Comparison of ENCODE assay signal across 25 mouse cellular contexts in the genomic region with DNA sequence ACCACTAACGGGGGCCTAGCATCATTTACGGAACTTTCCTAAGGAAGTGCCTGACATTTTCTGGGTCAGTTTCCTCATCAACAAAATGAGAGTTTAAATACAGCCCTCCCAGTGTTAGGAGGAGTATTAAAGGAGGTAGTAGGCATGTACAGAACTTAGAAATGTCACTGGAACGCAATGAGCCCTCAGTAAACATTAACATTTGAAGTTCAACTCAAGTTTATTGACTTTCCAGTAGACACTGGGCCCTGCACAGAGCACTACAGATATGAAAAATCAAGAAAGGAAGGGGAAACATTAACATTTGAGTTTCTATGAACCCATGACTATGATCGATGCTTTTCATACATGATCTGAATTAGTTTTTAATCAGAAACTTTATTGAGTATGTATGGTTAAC. TPM values are rescaled to one million over a fixed set of nuclear protein-coding genes. Genes with fewer than 3 reads are reported as not detected.
DNase-seq lines count a peak whose midpoint lies in the region; ATAC-seq and TF ChIP-seq lines count a peak whose summit lies in the region.
"Had no signal": no experiment of that assay in that cellular context is flagged by ENCODE, and none has a peak within 500 bp of the region (broad histone marks: within the 10 kb centered on the region; RNA-seq: fewer than 3 reads in every experiment).

No protein-coding gene starts in this region.

- no peak overlapping the region for H3K9ac ChIP-seq in lung, embryonic 15.5 days
- no peak overlapping the region for H3K9ac ChIP-seq in lung, postnatal 0 days (replicated peaks; ENCODE audit: low read depth)
- H3K9ac ChIP-seq in stomach, embryonic 16.5 days (ENCODE audit: low read length) = no peak overlapping the region
- no peak overlapping the region for H3K9ac ChIP-seq in stomach, postnatal 0 days (ENCODE audit: low read length)
- H3K9ac ChIP-seq: embryonic facial prominence, embryonic 13.5 days; embryonic facial prominence, embryonic 15.5 days; forebrain, embryonic 12.5 days had no signal

- H3K27ac ChIP-seq in lung, embryonic 15.5 days = peak overlapping the region; percentile 43
- H3K27ac ChIP-seq in lung, postnatal 0 days (ENCODE audit: low read length) = no peak overlapping the region
- no peak overlapping the region; the same call in 1 of the 2 replicates for H3K27ac ChIP-seq in stomach, embryonic 16.5 days (ENCODE audit: low read length)
- no peak overlapping the region for H3K27ac ChIP-seq in stomach, postnatal 0 days (replicated peaks)
- H3K27ac ChIP-seq in layer of hippocampus, adult 2 months = no peak overlapping the region
- H3K27ac ChIP-seq: embryonic facial prominence, embryonic 13.5 days; embryonic facial prominence, embryonic 15.5 days; forebrain, embryonic 10.5 days; forebrain, embryonic 12.5 days had no signal

- no peaks in the 10 kb centered on the region for H3K27me3 ChIP-seq in lung, embryonic 15.5 days
- no peaks in the 10 kb centered on the region for H3K27me3 ChIP-seq in lung, postnatal 0 days (replicated peaks; ENCODE audit: insufficient read depth, low read length)
- no peaks in the 10 kb centered on the region for H3K27me3 ChIP-seq in stomach, embryonic 16.5 days (ENCODE audit: control insufficient read depth, insufficient read depth, low read length)
- no peaks in the 10 kb centered on the region for H3K27me3 ChIP-seq in stomach, postnatal 0 days (ENCODE audit: control insufficient read depth, insufficient read depth, low read length)
- H3K27me3 ChIP-seq: embryonic facial prominence, embryonic 13.5 days; embryonic facial prominence, embryonic 15.5 days; forebrain, embryonic 12.5 days had no signal

- no peaks in the 10 kb centered on the region for H3K36me3 ChIP-seq in lung, embryonic 15.5 days
- H3K36me3 ChIP-seq in lung, postnatal 0 days (ENCODE audit: insufficient read depth, low read length) = no peaks in the 10 kb centered on the region
- H3K36me3 ChIP-seq in stomach, embryonic 16.5 days (ENCODE audit: control insufficient read depth, insufficient read depth, low read length) = no peaks in the 10 kb centered on the region
- H3K36me3 ChIP-seq in stomach, postnatal 0 days (ENCODE audit: control insufficient read depth, insufficient read depth, low read length) = no peaks in the 10 kb centered on the region
- H3K36me3 ChIP-seq: embryonic facial prominence, embryonic 13.5 days; embryonic facial prominence, embryonic 15.5 days; forebrain, embryonic 10.5 days; forebrain, embryonic 12.5 days had no signal

- no peak for DNase-seq in lung, adult 18-20 months
- peak; percentile 70 for DNase-seq in lung, postnatal 0 days (ENCODE audit: low spot score)
- DNase-seq in lung, adult 2 months = no peak
- no peak for DNase-seq in stomach, postnatal 0 days (ENCODE audit: low spot score)
- no peak for DNase-seq in layer of hippocampus, adult 2 months (ENCODE audit: low spot score in 2 of 2)
- DNase-seq: adrenal gland, adult 2 months; adrenal gland, postnatal 10 days; adrenal gland, postnatal 25 days; cerebellum, adult 11 months; cerebellum, adult 18-20 months; cerebellum, adult 8-10 months; cerebellum, adult 9-11 months; cerebellum, postnatal 14 days; cerebellum, postnatal 36 days; embryo, embryonic 11 days had no signal

- H3K4me2 ChIP-seq in lung, embryonic 15.5 days = no peak overlapping the region
- H3K4me2 ChIP-seq in lung, postnatal 0 days (replicated peaks; ENCODE audit: low read depth, low read length) = no peak overlapping the region
- no peak overlapping the region for H3K4me2 ChIP-seq in stomach, embryonic 16.5 days (ENCODE audit: low read depth, low read length)
- H3K4me2 ChIP-seq in stomach, postnatal 0 days (replicated peaks; ENCODE audit: low read depth) = no peak overlapping the region
- H3K4me2 ChIP-seq: embryonic facial prominence, embryonic 13.5 days; embryonic facial prominence, embryonic 15.5 days; forebrain, embryonic 12.5 days had no signal

- H3K9me3 ChIP-seq in lung, embryonic 15.5 days = no peaks in the 10 kb centered on the region
- no peaks in the 10 kb centered on the region for H3K9me3 ChIP-seq in lung, postnatal 0 days (ENCODE audit: low read length)
- no peaks in the 10 kb centered on the region for H3K9me3 ChIP-seq in stomach, embryonic 16.5 days (replicated peaks; ENCODE audit: control insufficient read depth, low read length)
- H3K9me3 ChIP-seq in stomach, postnatal 0 days (ENCODE audit: control insufficient read depth, low read length) = no peaks in the 10 kb centered on the region
- H3K9me3 ChIP-seq: embryonic facial prominence, embryonic 13.5 days; embryonic facial prominence, embryonic 15.5 days; forebrain, embryonic 10.5 days; forebrain, embryonic 12.5 days had no signal

- H3K4me3 ChIP-seq in lung, embryonic 15.5 days = no peak overlapping the region
- H3K4me3 ChIP-seq in lung, postnatal 0 days (ENCODE audit: low read depth, low read length) = no peak overlapping the region
- no peak overlapping the region for H3K4me3 ChIP-seq in lung, adult 2 months (replicated peaks; ENCODE audit: extremely low read depth, low read depth, low read length)
- H3K4me3 ChIP-seq in stomach, embryonic 16.5 days (replicated peaks; ENCODE audit: low read length) = no peak overlapping the region
- H3K4me3 ChIP-seq in stomach, postnatal 0 days (ENCODE audit: low read depth, low read length) = no peak overlapping the region
- no peak overlapping the region for H3K4me3 ChIP-seq in layer of hippocampus, adult 2 months
- H3K4me3 ChIP-seq: embryonic facial prominence, embryonic 13.5 days; embryonic facial prominence, embryonic 15.5 days; erythroblast, embryonic 14.5 days; forebrain, embryonic 10.5 days; forebrain, embryonic 12.5 days had no signal

- no peak for TF ChIP-seq CTCF in lung, postnatal 0 days (IDR thresholded peaks at IDR 0.05)
- TF ChIP-seq CTCF in lung, adult 2 months (IDR thresholded peaks at IDR 0.05; ENCODE audit: insufficient read depth, low read length) = no peak
- TF ChIP-seq CTCF in stomach, postnatal 0 days (IDR thresholded peaks at IDR 0.05; ENCODE audit: low read depth) = no peak
- no peak for TF ChIP-seq CTCF in layer of hippocampus, adult 2 months (conservative IDR thresholded peaks at IDR 0.05)

- TF ChIP-seq POLR2A in lung, adult 2 months (IDR thresholded peaks at IDR 0.05; ENCODE audit: borderline replicate concordance, extremely low read depth, low read depth, low read length) = no peak

- WGBS in lung, embryonic 15.5 days = 64% methylated on average over 4 of the region's 4 CpGs
- WGBS in lung, postnatal 0 days = 53% methylated on average over 4 of the region's 4 CpGs
- WGBS in lung, adult 2 months = 55% methylated on average over 4 of the region's 4 CpGs
- WGBS in stomach, embryonic 16.5 days = 65% methylated on average over 4 of the region's 4 CpGs
- WGBS in stomach, postnatal 0 days = 50% methylated on average over 4 of the region's 4 CpGs

- ATAC-seq in lung, embryonic 15.5 days (ENCODE audit: borderline replicate concordance, extremely low read depth, low FRiP score, low TSS enrichment) = peak; percentile 62; the same call in 1 of the 2 replicates
- ATAC-seq in lung, postnatal 0 days = peak; percentile 88
- 0 out of 2 replicates have a peak, but pooled peaks have one; percentile 39 for ATAC-seq in stomach, embryonic 16.5 days (ENCODE audit: insufficient read depth, low FRiP score)
- no peak for ATAC-seq in stomach, postnatal 0 days (ENCODE audit: low FRiP score, low TSS enrichment)
- ATAC-seq: forebrain, embryonic 14.5 days had no signal

- H3K4me1 ChIP-seq in lung, embryonic 15.5 days = peaks cover 15% of the 10 kb centered on the region
- H3K4me1 ChIP-seq in lung, postnatal 0 days (ENCODE audit: insufficient read depth, low read depth, low read length) = no peaks in the 10 kb centered on the region
- H3K4me1 ChIP-seq in lung, adult 2 months (ENCODE audit: control insufficient read depth, insufficient read depth, low read length) = peaks cover 2% of the 10 kb centered on the region
- H3K4me1 ChIP-seq in stomach, embryonic 16.5 days (ENCODE audit: control insufficient read depth, insufficient read depth, low read length) = peaks cover 15% of the 10 kb centered on the region
- 0 out of 2 replicates have a peak, but pooled peaks cover 2% of the 10 kb centered on the region for H3K4me1 ChIP-seq in stomach, postnatal 0 days (replicated peaks; ENCODE audit: control insufficient read depth, insufficient read depth)

- TF ChIP-seq EP300 in lung, postnatal 0 days (IDR thresholded peaks at IDR 0.05) = peak; percentile 62
- TF ChIP-seq EP300 in stomach, postnatal 0 days (optimal IDR thresholded peaks at IDR 0.05) = no peak

RNA-seq across cellular contexts. Expression of a gene that starts 30.1 kb away (rescaled TPM):
- 41.8 and 46.1 TPM in 2 replicates for polyA plus RNA-seq in lung, embryonic 15.5 days (2015; fragmentation: Nextera tagmentation; extraction: Ambion mirVana)
- 54.7 and 59.2 TPM in 2 replicates for polyA plus RNA-seq in lung, postnatal 0 days (2015; fragmentation: Nextera tagmentation; extraction: Ambion mirVana)
- polyA plus RNA-seq in lung, adult 2 months (2012; rRNA removed) = 30.8 and 63.1 TPM in 2 replicates
- polyA plus RNA-seq in stomach, embryonic 16.5 days (2015; fragmentation: Nextera tagmentation; extraction: Ambion mirVana) = 222 and 236 TPM in 2 replicates
- polyA plus RNA-seq in stomach, postnatal 0 days (2015; fragmentation: Nextera tagmentation; extraction: Ambion mirVana) = 253 and 256 TPM in 2 replicates
- 1 to 10 TPM in 1 of 2 experiments, under 1 TPM in 1; 1.00 to 1.2 TPM for total RNA-seq in layer of hippocampus, adult 2 months (2021)
- total RNA-seq: common myeloid progenitor, adult 5-6 weeks; MEL had no signal
- polyA plus RNA-seq: erythroblast, embryonic 14.5 days had no signal
